Mouse (Mus musculus): ENCODE results near the gene Bglap2. TPM values are rescaled to one million over a fixed set of nuclear protein-coding genes. Genes with fewer than 3 reads are reported as not detected.

Bglap2 gene
- total and polyA plus RNA-seq, 3 experiments: not detected

DNA sequence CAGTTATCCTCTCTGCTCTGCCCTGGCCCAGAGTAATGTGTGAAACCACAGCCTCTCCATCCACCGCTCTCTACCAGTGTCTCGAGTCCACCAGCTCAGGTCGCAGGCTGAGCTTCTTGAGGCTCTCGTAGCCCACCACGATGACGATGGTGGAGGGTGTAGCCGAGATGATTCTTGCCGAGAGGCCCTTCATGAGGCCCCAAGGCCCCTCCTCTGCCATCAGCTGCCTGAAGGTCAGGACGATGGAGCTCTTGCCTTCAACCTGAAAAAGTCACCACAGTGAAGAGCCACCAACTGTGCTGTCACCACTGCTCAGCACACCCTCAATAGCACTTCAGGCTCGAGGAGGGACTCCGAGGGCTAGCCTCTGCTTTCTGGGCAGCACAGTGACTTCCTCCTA, 34.1 kb upstream of the Bglap2 start:
- in situ Hi-C loops (cut with MboI; ENCODE audit: low pct_ligation_motif_present, low pct_unique_long_range_greater_than_20kb, low sequenced_read_pairs) (no loop called here), dilution Hi-C loops (cut with MboI; ENCODE audit: extremely low pct_ligation_motif_present, extremely low pct_unique_long_range_greater_than_20kb, low sequenced_read_pairs) (no loop called here)
- H3K27ac ChIP-seq (ENCODE audit: insufficient read depth, low read depth): no peak overlapping the region
- H3K9ac ChIP-seq (ENCODE audit: insufficient read depth, low read depth): no peak overlapping the region
- no peaks in the 10 kb centered on the region for H3K9me3 ChIP-seq (replicated peaks; ENCODE audit: low read length)
- H3K4me1 ChIP-seq (ENCODE audit: control insufficient read depth in 1 of 2, insufficient read depth in 2 of 2): peaks cover 3 to 26% of the 10 kb centered on the region in 2 experiments
- H3K36me3 ChIP-seq (replicated peaks in 1 of 2; ENCODE audit: control insufficient read depth in 1 of 2, insufficient read depth in 1 of 2, low read length in 1 of 2): peaks cover 32 to 69% of the 10 kb centered on the region in 2 experiments
- no peaks in the 10 kb centered on the region for H3K27me3 ChIP-seq (replicated peaks)
- no peak for DNase-seq (ENCODE audit: extremely low read depth)
- H3K79me2 ChIP-seq (replicated peaks; ENCODE audit: control insufficient read depth, extremely low read depth, insufficient read depth, poor library complexity, severe bottlenecking): peaks cover 14% of the 10 kb centered on the region; the same call in 1 of the 2 replicates
- no peak overlapping the region for H3K4me2 ChIP-seq (ENCODE audit: insufficient read depth, low read depth, poor library complexity, severe bottlenecking)
- H3K4me3 ChIP-seq (replicated peaks in 1 of 3; ENCODE audit: low read depth in 2 of 3, low read length in 2 of 3, poor library complexity in 1 of 3): no peak overlapping the region
- TF ChIP-seq POLR2AphosphoS2 (IDR thresholded peaks at IDR 0.05; ENCODE audit: low read depth, low read length): no peak
- TF ChIP-seq MXI1 (IDR thresholded peaks at IDR 0.05; ENCODE audit: low read depth, low read length): no peak
- TF ChIP-seq ZMIZ1 (IDR thresholded peaks at IDR 0.05; ENCODE audit: low read depth, low read length): no peak
- TF ChIP-seq MAFK (IDR thresholded peaks at IDR 0.05; ENCODE audit: insufficient replicate concordance, low read length): no peak
- no peak for TF ChIP-seq SIN3A (IDR thresholded peaks at IDR 0.05; ENCODE audit: low read length)
- no peak for TF ChIP-seq TCF12 (IDR thresholded peaks at IDR 0.05; ENCODE audit: low read depth, low read length)
- no peak for TF ChIP-seq CTCF (conservative IDR thresholded peaks at IDR 0.05 in 1 of 2, IDR thresholded peaks at IDR 0.05 in 1 of 2; ENCODE audit: low read depth in 2 of 2, low read length in 2 of 2)

DNA sequence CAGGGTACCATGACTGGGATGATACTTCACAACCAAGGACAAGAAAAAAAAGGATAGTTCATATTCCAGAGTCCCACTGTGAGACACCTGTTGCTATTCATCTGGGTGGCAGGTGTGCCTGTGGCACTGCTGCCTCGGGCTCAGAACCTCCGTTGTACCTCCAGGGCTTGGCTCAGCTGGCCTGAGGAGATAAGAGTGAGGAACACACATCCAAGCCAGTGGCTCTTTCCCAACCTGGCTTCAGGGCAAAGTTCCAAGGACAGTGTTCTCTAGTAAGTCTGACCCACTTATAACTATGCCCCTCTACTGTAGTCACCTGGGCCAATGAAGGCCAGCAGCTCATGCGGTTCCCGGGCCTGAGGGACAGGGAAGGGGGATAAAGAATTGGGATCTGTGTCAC, 33.2 kb upstream of the Bglap2 start:
- H3K79me2 ChIP-seq (replicated peaks; ENCODE audit: control insufficient read depth, extremely low read depth, insufficient read depth, poor library complexity, severe bottlenecking): peaks cover 14% of the 10 kb centered on the region; the same call in 1 of the 2 replicates
- dilution Hi-C loops (cut with MboI; ENCODE audit: extremely low pct_ligation_motif_present, extremely low pct_unique_long_range_greater_than_20kb, low sequenced_read_pairs) (no loop called here), in situ Hi-C loops (cut with MboI; ENCODE audit: low pct_ligation_motif_present, low pct_unique_long_range_greater_than_20kb, low sequenced_read_pairs) (no loop called here)
- DNase-seq (ENCODE audit: extremely low read depth): no peak
- no peak overlapping the region for H3K27ac ChIP-seq (ENCODE audit: insufficient read depth, low read depth)
- H3K27me3 ChIP-seq (replicated peaks): no peaks in the 10 kb centered on the region
- H3K4me2 ChIP-seq (ENCODE audit: insufficient read depth, low read depth, poor library complexity, severe bottlenecking): no peak overlapping the region
- H3K4me3 ChIP-seq (replicated peaks in 1 of 3; ENCODE audit: low read depth in 2 of 3, low read length in 2 of 3, poor library complexity in 1 of 3): no peak overlapping the region
- H3K4me1 ChIP-seq (ENCODE audit: control insufficient read depth in 1 of 2, insufficient read depth in 2 of 2): peaks cover 8 to 36% of the 10 kb centered on the region in 2 experiments
- H3K9ac ChIP-seq (ENCODE audit: insufficient read depth, low read depth): no peak overlapping the region
- peaks cover 26 to 65% of the 10 kb centered on the region in 2 experiments for H3K36me3 ChIP-seq (replicated peaks in 1 of 2; ENCODE audit: control insufficient read depth in 1 of 2, insufficient read depth in 1 of 2, low read length in 1 of 2)
- no peaks in the 10 kb centered on the region for H3K9me3 ChIP-seq (replicated peaks; ENCODE audit: low read length)
- TF ChIP-seq ELF1 (IDR thresholded peaks at IDR 0.05; ENCODE audit: low read depth, low read length) (no peak), BHLHE40 (IDR thresholded peaks at IDR 0.05; ENCODE audit: low read depth, low read length) (no peak), TCF12 (IDR thresholded peaks at IDR 0.05; ENCODE audit: low read depth, low read length) (no peak), UBTF (IDR thresholded peaks at IDR 0.05; ENCODE audit: low read depth, low read length) (no peak), NELFE (IDR thresholded peaks at IDR 0.05; ENCODE audit: low read depth, low read length) (no peak), USF1 (IDR thresholded peaks at IDR 0.05; ENCODE audit: low read depth, low read length) (no peak), GABPA (IDR thresholded peaks at IDR 0.05; ENCODE audit: insufficient replicate concordance, low read depth, low read length) (no peak), SIN3A (IDR thresholded peaks at IDR 0.05; ENCODE audit: low read length) (no peak), RAD21 (IDR thresholded peaks at IDR 0.05; ENCODE audit: low read depth, low read length) (no peak), MAX (IDR thresholded peaks at IDR 0.05; ENCODE audit: low read length) (no peak), TBP (conservative IDR thresholded peaks at IDR 0.05; ENCODE audit: low read depth, low read length) (no peak), RCOR1 (conservative IDR thresholded peaks at IDR 0.05; ENCODE audit: low read depth, low read length) (no peak), KAT2A (IDR thresholded peaks at IDR 0.05; ENCODE audit: insufficient replicate concordance, low read length) (no peak), NRF1 (IDR thresholded peaks at IDR 0.05; ENCODE audit: low read depth, low read length) (no peak), MAFK (IDR thresholded peaks at IDR 0.05; ENCODE audit: insufficient replicate concordance, low read length) (no peak)
